Mouse (Mus musculus): ENCODE results near the gene Dhx33.

GRCm38 (mm10) chr11:70970560-70971540, 33.4 kb downstream of the Dhx33 start:
- TF ChIP-seq CTCF (IDR thresholded peaks at IDR 0.05; ENCODE audit: control insufficient read depth, insufficient read depth, insufficient replicate concordance, low read depth, low read length) = no peak
- no peak for TF ChIP-seq POLR2A (IDR thresholded peaks at IDR 0.05; ENCODE audit: control insufficient read depth, low read depth, low read length)

Data from testis, adult 2 months (tissue).